Mouse (Mus musculus): ENCODE measurements around the gene Gm17606.

Gm17606 gene

DNA sequence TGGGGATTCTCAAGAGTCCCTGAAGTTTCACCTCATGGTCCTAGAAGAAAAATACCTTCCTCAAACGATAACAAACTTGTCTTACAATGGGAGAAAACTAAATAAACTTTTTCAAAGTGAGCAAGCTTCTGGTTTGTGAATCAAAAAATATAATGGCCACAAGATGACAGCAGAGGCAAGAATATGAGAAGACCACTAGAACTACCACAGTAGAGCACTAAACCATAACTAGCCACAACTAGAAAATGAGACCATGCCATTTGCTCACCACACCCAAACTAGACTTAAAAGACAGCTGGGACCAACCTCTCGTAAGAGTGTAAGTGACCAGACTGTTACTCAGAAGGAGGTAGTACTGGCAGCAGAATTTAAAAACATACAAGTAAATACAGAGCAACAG lies 19.3 kb downstream of the Gm17606 start:
- DNase-seq (ENCODE audit: low spot score in 2 of 2) = no peak

DNA sequence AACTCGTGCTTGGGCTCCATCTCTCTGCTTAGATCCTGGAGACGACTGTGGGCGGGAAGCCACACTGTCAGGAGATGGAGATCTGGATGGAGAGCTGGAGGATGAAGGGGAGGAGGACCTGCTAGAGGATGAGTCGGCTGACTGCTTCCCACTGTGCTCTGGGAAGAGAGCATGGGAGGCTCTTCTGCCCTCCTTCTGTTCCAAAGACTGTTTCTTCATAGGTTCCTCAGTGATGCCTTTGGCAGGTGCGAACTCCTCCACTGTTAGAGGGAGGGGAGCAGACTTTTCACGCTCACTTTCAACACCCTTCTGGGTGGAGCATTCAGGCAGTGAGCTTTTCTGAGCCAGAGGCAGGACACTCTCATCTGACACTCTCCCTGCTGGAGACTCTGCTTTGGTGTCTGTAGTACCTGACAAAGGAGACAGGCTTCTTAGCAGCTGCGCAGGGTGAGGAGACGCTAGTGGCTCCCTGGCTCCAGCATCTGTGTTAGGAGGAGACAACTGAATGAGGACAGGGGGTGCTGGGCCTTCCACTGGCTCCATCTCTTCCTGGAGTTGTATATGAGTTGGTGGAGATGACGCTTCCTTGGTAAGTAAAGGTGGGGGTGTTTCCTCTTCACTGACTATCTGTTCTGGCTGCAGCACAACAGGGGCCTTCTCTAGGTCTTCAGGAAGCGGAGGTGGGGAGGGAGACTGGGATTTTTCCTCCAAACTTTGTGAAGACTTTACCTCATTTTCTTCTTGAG lies 23.9 kb downstream of the Gm17606 start:
- DNase-seq (ENCODE audit: low spot score in 2 of 2) = peak; percentile 65 to 81

DNA sequence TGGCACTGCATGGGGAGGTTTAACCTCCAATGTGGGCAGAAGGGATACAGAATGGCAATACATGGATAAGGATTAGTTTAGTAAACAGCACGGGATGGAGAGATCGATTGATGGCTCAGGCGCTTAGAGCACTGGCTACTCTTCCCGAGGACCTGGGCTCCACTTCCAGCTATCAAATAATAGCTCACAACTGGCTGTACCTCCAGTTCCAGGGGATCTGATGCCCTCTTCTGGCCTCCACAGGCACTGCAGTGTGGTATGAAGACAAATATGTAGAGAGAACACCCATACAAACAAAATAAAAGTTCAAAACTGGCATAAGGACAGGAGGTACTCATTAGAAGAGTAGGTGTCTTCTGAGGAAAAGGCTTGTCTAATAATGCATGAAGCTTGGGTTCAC lies 28.6 kb downstream of the Gm17606 start:
- DNase-seq (ENCODE audit: low spot score in 2 of 2) = no peak

DNA sequence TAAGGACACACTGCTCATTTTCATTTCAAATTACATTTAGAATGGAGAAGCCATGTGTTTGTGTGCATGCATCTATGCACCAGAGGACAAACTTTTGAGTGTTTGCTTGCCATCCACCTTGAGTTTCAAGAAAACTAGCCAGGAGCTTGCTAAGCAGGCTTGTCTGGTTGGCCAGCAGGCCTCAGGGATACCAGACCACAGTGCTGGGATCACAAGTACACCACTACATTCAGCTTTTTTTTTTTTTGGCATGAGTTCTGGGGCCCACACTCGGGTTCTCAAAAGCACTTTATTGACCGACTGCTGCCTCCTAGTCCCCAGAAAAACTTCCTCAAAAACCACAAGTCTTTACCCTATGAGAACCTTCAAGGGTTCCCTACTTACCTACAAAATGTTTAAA lies 33.6 kb downstream of the Gm17606 start:
- DNase-seq (ENCODE audit: low spot score in 2 of 2) = no peak

DNA sequence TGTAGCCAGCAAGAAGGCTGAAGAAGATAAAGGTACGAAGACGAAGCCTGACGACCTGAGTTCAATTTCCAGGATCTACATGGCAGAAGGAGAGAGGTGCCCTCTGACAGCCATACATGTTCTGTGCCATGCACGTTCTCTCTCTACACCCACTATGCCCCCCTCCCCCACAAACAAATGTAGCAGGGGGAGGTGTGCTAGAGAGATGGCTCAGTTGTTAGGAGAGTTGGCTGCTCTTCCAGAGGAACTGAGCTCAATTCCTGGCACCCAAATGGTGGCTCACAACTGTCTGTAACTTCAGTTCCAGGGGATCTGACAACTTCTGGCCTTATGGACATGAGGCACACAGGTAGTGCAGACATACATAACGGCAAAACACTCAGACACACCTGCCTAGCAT lies 35.5 kb downstream of the Gm17606 start:
- DNase-seq (ENCODE audit: low spot score in 2 of 2) = no peak

DNA sequence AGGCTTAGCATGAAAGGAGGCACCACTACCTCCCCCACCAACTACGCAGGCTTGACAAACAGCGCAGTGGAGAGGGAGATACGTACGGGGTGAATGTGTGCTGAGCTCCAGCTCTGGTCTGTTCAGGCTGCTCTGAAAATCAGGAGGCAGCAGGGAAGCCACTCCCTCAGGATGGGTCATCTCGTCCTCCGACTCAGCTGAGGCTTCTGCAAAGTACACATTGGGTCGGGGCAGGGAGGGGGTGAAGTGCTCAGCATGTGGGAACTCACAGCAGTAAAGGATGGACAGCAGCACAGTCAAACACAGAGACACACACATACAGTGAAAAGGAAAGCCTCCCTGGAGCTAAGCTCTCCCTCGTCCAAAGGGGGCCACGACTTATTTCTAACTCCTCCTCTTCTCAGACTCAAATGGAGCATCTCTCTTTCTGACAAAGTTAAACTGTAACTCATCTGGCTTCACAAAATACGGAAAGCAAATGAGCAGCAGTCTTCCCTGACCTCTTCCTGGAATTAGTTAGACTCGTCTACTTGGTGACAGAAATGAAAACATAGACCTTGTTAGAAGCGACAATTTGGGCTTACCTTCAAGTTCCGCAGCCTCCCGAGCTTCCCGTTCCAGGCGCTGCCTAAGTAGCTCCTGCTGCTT lies 38.0 kb downstream of the Gm17606 start:
- DNase-seq (ENCODE audit: low spot score in 2 of 2) = no peak

DNA sequence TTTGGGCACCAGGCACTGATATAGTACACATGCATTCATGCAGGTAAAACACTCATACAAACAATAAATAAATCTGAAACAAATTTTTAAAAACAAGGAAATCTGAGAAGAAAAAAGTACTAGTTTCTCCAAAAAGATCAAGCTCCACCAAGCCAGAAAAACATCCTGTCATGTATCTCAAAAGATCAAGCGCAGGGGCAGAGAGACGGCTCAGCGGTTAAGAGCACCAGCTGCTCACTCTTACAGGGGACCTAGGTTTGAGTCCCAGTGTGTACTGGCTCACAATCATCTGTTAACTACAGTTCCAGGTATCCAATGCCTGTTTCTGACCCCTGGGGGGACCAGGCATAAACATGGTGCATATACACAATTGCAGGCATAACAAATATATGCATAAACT lies 41.6 kb downstream of the Gm17606 start:
- DNase-seq (ENCODE audit: low spot score in 2 of 2) = no peak

DNA sequence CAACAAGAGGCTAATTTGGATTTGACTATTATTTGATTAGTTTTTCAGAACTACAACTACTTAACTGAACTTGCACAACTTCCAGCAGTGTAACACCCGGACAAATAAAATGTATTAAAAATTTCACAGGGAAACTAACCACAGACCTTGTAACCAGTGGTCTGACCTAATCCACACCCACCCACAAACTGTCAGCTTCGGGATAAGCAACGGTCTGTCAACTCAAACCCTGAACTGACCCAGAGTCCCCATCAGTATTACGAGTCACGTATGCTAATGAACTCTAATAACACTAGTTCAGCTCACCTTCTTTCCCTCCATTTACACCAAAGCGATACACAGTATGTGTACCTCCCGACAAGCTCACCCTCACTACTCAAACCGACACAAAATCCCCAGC lies 44.7 kb downstream of the Gm17606 start:
- no peak for DNase-seq (ENCODE audit: low spot score in 2 of 2)

DNA sequence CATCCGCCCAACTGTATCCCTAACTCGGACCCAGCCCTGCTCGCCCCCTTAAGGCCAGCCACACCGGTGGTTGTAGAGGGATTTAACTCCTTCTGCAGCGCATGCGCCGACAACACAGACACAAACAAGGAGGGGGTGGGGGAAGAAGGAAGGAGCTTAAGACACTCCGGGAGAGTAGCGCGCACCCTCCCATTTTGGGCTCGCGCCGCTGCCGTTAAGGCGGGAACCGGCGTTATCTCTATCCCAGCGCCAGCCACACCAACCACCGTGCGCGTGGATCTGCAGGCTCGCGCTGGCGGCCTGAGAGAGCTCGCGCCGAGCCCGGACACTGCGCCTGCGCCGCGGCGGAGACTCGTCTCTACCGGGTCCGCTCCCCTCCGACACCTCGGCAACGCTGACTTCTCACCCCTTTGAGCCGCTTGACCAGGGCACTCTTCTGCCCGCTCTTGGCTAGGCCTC lies 45.3 kb downstream of the Gm17606 start, which contains the start of gene 1700123O20Rik:
1700123O20Rik (plus strand) TSS at position 154 of the 459 bp plus-strand sequence.
- peak in 1 of 2 experiments; percentile 72 for DNase-seq (ENCODE audit: low spot score in 2 of 2)

DNA sequence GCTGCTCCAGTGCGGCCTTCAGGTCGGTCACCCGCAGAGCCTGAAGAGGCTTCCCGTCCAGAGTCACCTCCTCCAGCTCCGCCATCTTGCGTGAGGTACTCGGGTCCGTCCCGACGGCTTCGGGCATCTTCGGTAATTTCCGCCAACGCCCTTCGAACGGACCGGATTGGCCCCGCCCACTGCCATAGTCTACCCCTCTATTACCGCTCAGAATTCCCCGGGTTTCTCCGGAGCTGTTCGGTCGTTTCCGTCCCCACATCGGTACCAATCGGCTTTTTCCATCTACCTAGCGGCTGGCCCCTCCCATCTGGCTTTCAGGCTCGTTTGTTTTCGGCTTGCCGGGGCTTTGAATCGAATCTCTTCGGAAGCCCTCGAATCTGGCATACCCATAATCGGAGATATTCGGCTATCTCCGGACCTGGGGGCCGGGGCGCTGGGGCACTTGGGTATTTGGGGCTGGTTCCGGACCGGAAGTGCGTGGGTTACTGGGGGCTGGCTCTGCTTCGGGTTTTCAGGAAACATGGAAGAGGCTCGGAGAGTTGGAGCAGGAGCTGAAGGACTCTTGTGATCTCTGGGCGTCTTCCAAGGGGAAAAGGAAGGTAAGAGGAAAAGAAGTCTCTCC lies 45.9 kb downstream of the Gm17606 start, which contains the start of gene Acin1:
Acin1 (minus strand) TSS at position 410 of the 622 bp plus-strand sequence.
- DNase-seq (ENCODE audit: low spot score in 2 of 2) = peak; percentile 100

DNA sequence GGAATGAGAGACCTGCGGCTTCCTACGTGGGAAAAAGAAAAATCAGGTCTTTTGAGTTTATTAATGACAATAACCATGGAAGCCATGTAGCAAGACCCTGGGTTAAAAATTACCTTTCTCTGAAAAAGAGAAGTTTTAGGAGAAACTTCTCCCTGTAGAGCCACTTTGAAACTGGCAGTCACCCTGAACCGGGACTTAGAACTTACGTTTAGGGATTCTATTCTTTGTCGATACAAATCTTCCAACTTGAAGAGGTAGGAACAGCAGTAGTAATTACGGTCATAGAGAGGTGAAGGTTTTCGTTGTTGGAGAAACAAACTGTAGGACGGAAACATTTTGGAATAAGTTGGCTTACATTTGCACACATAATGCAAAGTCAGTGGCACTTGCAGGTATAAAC lies 46.5 kb downstream of the Gm17606 start:
- no peak for DNase-seq (ENCODE audit: low spot score in 2 of 2)

DNA sequence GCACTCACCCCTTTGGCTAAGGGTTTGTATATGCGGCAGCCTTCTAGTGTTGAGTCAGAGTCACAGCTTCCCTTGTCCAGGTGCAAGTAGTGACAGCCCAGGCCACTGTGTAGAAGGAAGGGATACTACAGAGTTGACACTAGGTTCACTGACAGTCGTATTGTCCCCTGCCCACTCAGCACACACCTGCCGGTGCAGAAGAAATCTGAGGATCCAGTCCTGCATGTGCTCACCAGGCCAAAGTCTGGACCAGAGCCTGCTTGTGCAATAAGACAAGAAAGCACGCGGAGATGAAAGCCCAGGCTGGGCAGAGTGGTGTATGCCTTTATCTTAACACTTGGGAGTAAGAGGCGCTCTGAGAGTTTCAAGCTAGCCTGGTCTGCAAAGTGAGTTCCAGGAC lies 54.3 kb downstream of the Gm17606 start:
- no peak for DNase-seq (ENCODE audit: low spot score in 2 of 2)

DNA sequence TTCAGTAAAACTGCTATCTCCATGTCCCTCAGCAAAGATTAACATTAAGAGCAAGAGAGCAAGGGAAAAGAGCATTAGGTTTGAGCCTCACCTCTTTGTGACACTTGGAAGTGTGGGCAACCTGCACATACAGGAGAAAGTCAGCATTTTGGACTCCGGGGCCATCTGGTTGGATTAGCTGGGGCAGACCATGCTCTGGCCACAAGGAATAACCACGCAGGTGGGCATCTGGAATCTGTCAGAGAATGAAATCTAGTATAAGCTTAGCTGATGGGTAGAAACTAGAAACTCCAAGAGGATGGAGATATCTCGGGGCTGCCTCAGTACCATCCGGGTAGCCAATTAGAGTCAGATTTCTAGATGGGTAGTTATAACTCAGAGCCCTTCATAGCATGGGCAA lies 56.0 kb downstream of the Gm17606 start:
- no peak for DNase-seq (ENCODE audit: low spot score in 2 of 2)

Data from right cerebral cortex, postnatal 36 days (tissue).